Mouse (Mus musculus): ENCODE measurements around the gene Tbc1d4.

DNA sequence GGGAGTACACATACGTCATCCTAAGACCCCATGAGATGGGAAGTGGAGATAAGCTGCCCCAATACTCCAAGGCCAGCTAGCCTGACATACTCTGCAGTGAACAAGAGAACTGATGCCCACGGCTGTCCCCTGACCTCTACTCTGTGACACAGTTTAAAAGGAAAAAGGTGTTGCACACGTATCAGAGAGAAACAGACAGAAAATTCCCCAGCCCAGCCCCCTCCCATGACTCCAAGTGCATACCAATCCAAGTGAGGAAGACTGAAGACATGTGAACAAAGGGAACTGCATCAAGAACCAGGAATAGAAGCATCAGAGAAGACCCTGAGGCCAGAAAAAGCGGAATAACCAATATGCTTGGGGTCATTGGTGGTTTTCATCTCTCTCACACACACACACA, 93.7 kb downstream of the Tbc1d4 start:
- TF ChIP-seq GATA1 (IDR thresholded peaks at IDR 0.05; ENCODE audit: low read length) = no peak
- TF ChIP-seq TAL1 (IDR thresholded peaks at IDR 0.05; ENCODE audit: low read length) = no peak

All from erythroblast, embryonic 14.5 days (primary cell).